Mouse (Mus musculus) c-Kit-positive CD71-positive TER-119-positive erythroid progenitor cells, embryonic 14.5 days (primary cell): ENCODE results near the gene Sval3.

Experiments used
- DNase-seq: peaks from one replicate; pipeline ENCODE4 v3.0.0-alpha.2; 2013; ENCODE audit warnings: low spot score

The Sval3 gene

DNA sequence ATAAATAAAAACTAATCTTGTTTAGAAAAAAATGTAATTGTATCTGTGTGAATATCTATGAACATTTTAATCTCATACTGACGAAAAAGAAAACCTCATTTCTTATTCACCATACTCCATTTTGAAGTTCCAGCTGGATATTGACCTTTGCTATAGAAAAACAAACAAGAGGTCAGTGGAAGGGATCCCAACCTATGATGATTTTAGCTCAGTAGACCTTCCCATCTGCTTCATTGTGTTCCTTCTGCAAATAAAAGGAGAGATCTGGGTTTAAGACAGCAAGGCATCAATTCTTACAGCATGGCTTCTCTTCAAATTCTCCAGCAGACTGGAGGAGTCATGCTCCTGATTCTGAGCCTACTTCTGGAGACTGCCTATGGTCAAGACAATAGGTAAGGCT is at the start of gene Sval3:
Gene Sval3, plus strand, starts transcription at position 301 of the 400 bp plus-strand sequence.
- DNase-seq: no peak

DNA sequence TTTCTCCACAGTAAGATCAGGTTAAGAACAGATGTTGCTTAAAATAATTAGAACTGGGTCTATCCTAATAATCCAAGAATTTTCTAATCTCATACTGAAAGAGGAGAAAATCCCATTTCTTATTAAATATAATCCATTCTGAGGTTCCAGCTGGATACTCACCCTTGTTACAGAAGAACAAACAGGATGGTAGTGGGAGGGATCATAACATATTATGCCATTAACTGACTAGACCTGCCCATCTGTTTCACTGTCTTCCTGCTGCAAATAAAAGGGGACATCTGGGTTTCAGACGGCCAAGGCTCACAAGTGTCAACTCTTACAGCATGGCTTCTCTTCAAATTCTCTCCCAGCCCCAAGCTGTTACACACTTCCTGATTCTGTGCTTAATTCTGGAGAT is 16.6 kb upstream of the Sval3 start, which contains the start of gene Sval1:
Gene Sval1, plus strand, starts transcription at position 301 of the 400 bp plus-strand sequence.
- no peak for DNase-seq
